Mouse (Mus musculus) limb, embryonic 11.5 days (tissue): ENCODE data around the gene Srrt. TPM values are rescaled to one million over a fixed set of nuclear protein-coding genes. Genes with fewer than 3 reads are reported as not detected.

ENCODE experiments used
- ATAC-seq: fragments of 200-750 bp; cut with Nextera tagmentation; 2 replicates; pipeline ENCODE4 v1.8.0; 2017; ENCODE audit warnings: low read depth; ENCODE audit not compliant: insufficient number of reproducible peaks, low FRiP score, low TSS enrichment
- DNase-seq: peaks from one replicate; pipeline ENCODE4 v3.0.0-alpha.2; 2015; ENCODE audit warnings: low spot score
- H3K27ac ChIP-seq: fragments of 300-500 bp; sonication (generic); replicated peaks from 2 replicates; pipeline ENCODE4 v1.5.1; 2014; ENCODE audit warnings: low read depth, mild to moderate bottlenecking, low read length
- H3K27me3 ChIP-seq: fragments of 300-500 bp; sonication (generic); 2 replicates; pipeline ENCODE4 v1.6.1; 2014; ENCODE audit warnings: mild to moderate bottlenecking, low read length, mixed read lengths; ENCODE audit not compliant: control insufficient read depth, insufficient read depth
- H3K36me3 ChIP-seq: fragments of 300-500 bp; sonication (generic); 2 replicates; pipeline ENCODE4 v1.6.1; 2014; ENCODE audit warnings: mild to moderate bottlenecking, low read length, moderate library complexity, mixed read lengths; ENCODE audit not compliant: control insufficient read depth, insufficient read depth
- H3K4me1 ChIP-seq: fragments of 300-500 bp; sonication (generic); 2 replicates; pipeline ENCODE4 v1.6.1; 2014; ENCODE audit warnings: low read length, mixed read lengths; ENCODE audit not compliant: control insufficient read depth, insufficient read depth
- H3K4me2 ChIP-seq: fragments of 300-500 bp; sonication (generic); 2 replicates; pipeline ENCODE4 v1.6.1; 2014; ENCODE audit warnings: low read depth, mild to moderate bottlenecking, moderate library complexity; ENCODE audit not compliant: severe bottlenecking
- H3K4me3 ChIP-seq: fragments of 300-500 bp; sonication (generic); 2 replicates; pipeline ENCODE4 v1.5.1; 2014; ENCODE audit warnings: low read depth, low read length
- H3K9ac ChIP-seq: fragments of 300-500 bp; sonication (generic); 2 replicates; pipeline ENCODE4 v1.6.1; 2014; ENCODE audit warnings: mild to moderate bottlenecking, low read length
- H3K9me3 ChIP-seq: fragments of 300-500 bp; sonication (generic); 2 replicates; pipeline ENCODE4 v1.6.1; 2016; ENCODE audit warnings: low read length; ENCODE audit not compliant: control insufficient read depth
- WGBS: fragments of 180-500 bp; shearing (Covaris S2); extraction: QIAGEN DNeasy Blood & Tissue Kit; methylation state at CpG from one replicate; pipeline ENCODE4 v1.1.7; 2014; 5-methylcytosine and 5-hydroxymethylcytosine counted together
- polyA plus RNA-seq: library from polyadenylated mRNA; unstranded; fragments of >200 nt; fragmentation: Nextera tagmentation; extraction: Ambion mirVana; gene quantifications from 2 replicates; pipeline ENCODE4 v1.2.1, GENCODE M21; 2014

Srrt gene
- polyA plus RNA-seq, 1 experiment from 2014 or later, result 175 TPM

DNA sequence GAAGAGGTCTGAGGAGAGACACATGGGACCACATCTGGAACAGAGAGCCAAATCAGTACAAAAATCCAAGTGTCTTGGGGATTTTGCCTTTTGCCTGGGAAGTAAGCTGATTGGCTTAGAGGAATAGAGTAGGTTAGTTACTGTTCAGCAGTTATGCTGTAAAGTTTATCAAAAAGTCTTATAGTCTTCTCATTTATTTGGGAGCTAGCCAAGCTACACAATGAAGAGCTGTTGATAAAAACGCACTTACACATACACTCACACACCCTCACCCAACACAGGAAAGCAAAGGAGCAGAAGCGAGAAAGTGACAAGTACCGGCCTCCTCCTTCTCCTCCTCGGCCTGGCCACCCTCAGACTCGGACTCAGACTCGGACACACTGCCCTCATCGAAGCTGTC is 8.2 kb downstream of the Srrt start:
- H3K36me3 ChIP-seq, result peaks cover 71% of the 10 kb centered on the region
- 94% methylated on average over 7 of the region's 7 CpGs for WGBS

DNA sequence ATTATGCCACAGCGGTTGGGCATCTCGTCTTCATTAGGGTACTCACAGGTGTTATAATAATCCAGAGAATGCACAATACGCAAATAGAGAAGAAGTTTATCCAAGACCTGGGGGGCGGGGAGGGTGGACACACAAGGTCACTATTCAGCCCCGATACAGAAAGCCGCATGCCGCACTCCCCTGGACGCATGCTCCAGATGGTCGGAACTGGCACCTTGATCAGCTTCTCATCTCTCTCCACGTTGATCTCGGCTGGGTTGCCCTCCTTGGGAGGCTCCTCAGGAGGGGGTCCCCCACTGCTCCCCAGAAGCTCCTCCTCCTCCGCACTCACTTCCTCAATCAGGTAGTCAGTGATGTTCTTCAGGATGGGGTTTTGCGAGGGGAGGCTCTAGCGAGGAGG is 10.3 kb downstream of the Srrt start:
- no peak overlapping the region for H3K9ac ChIP-seq
- peaks cover 12% of the 10 kb centered on the region for H3K4me1 ChIP-seq
- H3K36me3 ChIP-seq, result peaks cover 61% of the 10 kb centered on the region
- no peak overlapping the region for H3K4me2 ChIP-seq
- no peak overlapping the region for H3K4me3 ChIP-seq
- WGBS, result 90% methylated on average over 14 of the region's 14 CpGs
- H3K27ac ChIP-seq, result no peak overlapping the region
- H3K9me3 ChIP-seq, result no peaks in the 10 kb centered on the region
- ATAC-seq (no peak), DNase-seq (no peak)
- H3K27me3 ChIP-seq, result peaks cover 5% of the 10 kb centered on the region

More for the DNA sequence above, 8.2 kb downstream of the Srrt start:
- DNase-seq (no peak), ATAC-seq (no peak)
- no peak overlapping the region for H3K4me2 ChIP-seq
- no peaks in the 10 kb centered on the region for H3K9me3 ChIP-seq
- H3K4me1 ChIP-seq, result peaks cover 10% of the 10 kb centered on the region
- no peaks in the 10 kb centered on the region for H3K27me3 ChIP-seq
- H3K27ac ChIP-seq, result no peak overlapping the region
- no peak overlapping the region for H3K9ac ChIP-seq
- no peak overlapping the region for H3K4me3 ChIP-seq

DNA sequence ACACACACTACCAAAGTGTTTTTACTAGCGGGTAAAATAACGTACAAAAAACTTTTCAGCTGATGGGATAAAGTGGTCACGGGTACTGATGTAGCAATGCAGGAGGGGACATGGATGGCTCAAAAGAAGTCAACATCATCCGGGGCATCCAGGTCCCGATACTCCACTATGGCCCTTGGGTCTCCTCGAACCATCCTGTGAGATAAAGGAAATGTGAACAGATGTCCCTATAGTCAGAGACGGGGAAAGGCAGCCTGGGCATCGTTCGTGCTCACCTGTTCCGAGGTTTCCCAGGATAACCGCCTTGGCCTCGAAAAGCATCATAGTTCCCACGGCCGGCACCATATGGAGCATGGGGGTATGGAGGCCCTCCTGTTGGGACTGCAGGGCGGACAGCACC is 11.8 kb downstream of the Srrt start:
- Histone ChIP-seq H3K9me3 (no peaks in the 10 kb centered on the region), H3K4me1 (peaks cover 12% of the 10 kb centered on the region), H3K27me3 (peaks cover 13% of the 10 kb centered on the region), H3K36me3 (peaks cover 50% of the 10 kb centered on the region), H3K4me3 (peak overlapping the region; percentile 10; the same call in 1 of the 2 replicates), H3K27ac (no peak overlapping the region), H3K4me2 (no peak overlapping the region), H3K9ac (no peak overlapping the region)
- DNase-seq (no peak), ATAC-seq (no peak)
- WGBS, result 93% methylated on average over 15 of the region's 15 CpGs

DNA sequence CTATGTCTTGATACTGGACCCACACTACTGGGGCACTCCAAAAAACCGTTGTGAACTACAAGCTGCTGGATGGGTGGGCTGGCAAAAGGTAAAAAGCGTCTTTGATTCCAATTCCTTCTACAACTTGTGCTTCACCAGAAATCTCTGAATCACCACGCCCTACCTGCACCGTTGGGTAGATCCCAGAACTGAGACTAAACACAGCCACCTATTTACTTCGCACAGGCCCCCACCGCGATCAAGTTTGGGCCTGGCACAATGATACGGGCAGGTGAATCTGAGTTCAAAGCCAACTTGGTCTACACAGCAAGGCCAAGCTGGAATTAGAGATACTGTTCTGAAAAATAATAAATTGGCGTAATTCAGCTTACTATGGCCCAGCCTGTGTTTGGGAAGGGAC is 12.2 kb downstream of the Srrt start:
- Histone ChIP-seq H3K27me3 (peaks cover 17% of the 10 kb centered on the region), H3K9ac (peak overlapping the region; percentile 75; the same call in 1 of the 2 replicates), H3K36me3 (peaks cover 46% of the 10 kb centered on the region), H3K4me2 (peak overlapping the region; percentile 95; the same call in 1 of the 2 replicates), H3K4me3 (peak overlapping the region; percentile 46), H3K9me3 (no peaks in the 10 kb centered on the region), H3K27ac (peak overlapping the region; percentile 70; the same call in 1 of the 2 replicates), H3K4me1 (peaks cover 12% of the 10 kb centered on the region)
- DNase-seq (no peak), ATAC-seq (no peak)
- WGBS, result 81% methylated on average over 9 of the region's 9 CpGs

DNA sequence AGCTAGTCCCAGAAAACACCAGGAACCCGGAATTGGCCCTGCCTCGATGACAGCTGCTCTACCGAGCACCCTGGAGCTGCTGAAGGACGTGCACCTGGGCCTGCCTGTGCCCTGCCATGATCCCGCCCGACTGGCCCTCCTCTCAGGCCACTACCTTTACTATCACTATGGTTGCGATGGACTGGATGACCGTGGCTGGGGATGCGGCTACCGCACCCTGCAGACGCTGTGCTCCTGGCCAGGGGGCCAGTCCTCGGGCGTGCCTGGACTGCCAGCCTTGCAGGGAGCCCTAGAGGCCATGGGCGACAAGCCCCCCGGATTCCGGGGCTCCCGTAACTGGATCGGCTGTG is 12.8 kb downstream of the Srrt start:
- H3K27ac ChIP-seq, result peak overlapping the region; percentile 70
- H3K4me1 ChIP-seq, result peaks cover 12% of the 10 kb centered on the region
- ATAC-seq (peak; percentile 55), DNase-seq (no peak)
- H3K4me3 ChIP-seq, result peak overlapping the region; percentile 46
- no peaks in the 10 kb centered on the region for H3K9me3 ChIP-seq
- peak overlapping the region; percentile 95 for H3K4me2 ChIP-seq
- H3K9ac ChIP-seq, result peak overlapping the region; percentile 75
- peaks cover 40% of the 10 kb centered on the region for H3K36me3 ChIP-seq
- 7% methylated on average over 18 of the region's 18 CpGs for WGBS
- H3K27me3 ChIP-seq, result peaks cover 23% of the 10 kb centered on the region

DNA sequence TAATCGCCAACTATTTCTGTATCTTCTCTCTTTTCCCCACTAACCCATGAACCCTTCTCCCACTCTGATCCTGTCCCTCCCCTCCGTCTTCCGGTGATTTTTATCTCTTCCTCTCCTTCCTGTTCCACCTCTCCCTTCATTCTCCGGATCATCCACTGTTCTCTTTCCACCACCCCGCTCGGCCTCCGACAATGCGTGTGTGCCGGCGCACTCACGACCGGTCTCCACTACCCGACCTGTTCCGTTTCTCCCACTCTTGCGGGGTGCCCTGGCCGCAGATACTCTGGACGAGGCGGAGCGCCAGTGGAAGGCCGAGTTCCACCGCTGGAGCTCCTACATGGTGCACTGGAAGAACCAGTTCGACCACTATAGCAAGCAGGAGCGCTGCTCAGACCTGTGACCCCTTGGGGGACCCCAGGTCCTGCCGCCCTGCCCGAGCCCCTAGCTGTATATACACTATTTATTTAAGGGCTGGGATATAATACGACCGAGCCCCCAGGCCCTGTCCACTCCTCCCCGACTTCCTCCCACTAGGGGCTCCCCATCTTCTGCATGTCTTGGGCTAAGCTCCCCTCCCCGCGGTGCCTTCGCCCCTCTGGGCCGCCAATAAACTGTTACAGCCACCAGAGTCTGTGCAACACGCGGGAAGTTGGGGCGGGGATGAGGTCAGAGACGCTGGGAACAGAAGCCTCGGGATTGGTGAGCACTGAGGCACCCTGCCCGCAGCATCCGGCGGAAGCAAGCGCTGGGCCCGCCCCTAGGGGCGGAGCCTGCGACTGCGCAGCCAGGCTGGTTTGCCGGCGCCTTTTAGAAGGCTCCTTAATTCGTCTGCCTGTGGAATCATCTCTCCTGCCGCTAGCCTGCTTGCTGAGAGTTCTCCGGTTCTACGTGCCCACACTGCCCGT is 13.4 kb downstream of the Srrt start, which contains the start of gene Ufsp1:
Gene Ufsp1 (plus strand): TSS at position 791 of the 905 bp plus-strand sequence.
- H3K9ac ChIP-seq, result peak within 1 kb of the TSS; percentile 75
- H3K36me3 ChIP-seq, result peaks cover 34% of the 10 kb centered on the region
- H3K9me3 ChIP-seq, result no peaks in the 10 kb centered on the region
- peak within 1 kb of the TSS; percentile 70 for H3K27ac ChIP-seq
- H3K4me2 ChIP-seq, result peak within 1 kb of the TSS; percentile 95
- peaks cover 29% of the 10 kb centered on the region for H3K27me3 ChIP-seq
- H3K4me3 ChIP-seq, result peak within 1 kb of the TSS; percentile 46
- H3K4me1 ChIP-seq, result peaks cover 12% of the 10 kb centered on the region
- under 1% methylated on average over 52 of the region's 52 CpGs for WGBS
- DNase-seq (peak; percentile 94), ATAC-seq (peak; percentile 93)

DNA sequence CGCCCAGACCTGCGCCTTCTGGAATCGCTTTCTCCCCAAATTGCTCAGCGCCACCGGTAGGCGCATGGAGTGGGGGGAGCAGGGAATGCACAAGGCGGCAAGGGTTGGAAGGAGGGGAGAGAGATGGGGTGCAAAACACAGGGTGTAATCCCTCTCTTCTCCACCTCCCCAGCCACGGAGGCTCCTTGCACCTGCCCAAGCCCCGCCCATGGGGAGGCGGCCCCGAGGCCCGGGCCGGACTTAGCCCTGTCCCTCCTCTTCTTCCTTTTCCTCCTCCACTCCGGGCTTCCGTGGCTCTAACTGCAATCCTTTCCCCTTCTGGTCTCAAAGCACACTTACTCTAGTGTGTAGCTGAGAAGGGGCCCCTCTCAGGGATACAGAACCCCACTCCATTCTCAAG is 14.2 kb downstream of the Srrt start:
- no peaks in the 10 kb centered on the region for H3K9me3 ChIP-seq
- H3K4me2 ChIP-seq, result peak overlapping the region; percentile 95
- H3K36me3 ChIP-seq, result peaks cover 29% of the 10 kb centered on the region
- WGBS, result under 1% methylated on average over 15 of the region's 15 CpGs
- peak; percentile 72 for DNase-seq
- H3K9ac ChIP-seq, result peak overlapping the region; percentile 66; the same call in 1 of the 2 replicates
- ATAC-seq, result no peak
- peaks cover 17% of the 10 kb centered on the region for H3K4me1 ChIP-seq
- H3K27ac ChIP-seq, result no peak overlapping the region
- H3K27me3 ChIP-seq, result peaks cover 36% of the 10 kb centered on the region
- peak overlapping the region; percentile 46 for H3K4me3 ChIP-seq

DNA sequence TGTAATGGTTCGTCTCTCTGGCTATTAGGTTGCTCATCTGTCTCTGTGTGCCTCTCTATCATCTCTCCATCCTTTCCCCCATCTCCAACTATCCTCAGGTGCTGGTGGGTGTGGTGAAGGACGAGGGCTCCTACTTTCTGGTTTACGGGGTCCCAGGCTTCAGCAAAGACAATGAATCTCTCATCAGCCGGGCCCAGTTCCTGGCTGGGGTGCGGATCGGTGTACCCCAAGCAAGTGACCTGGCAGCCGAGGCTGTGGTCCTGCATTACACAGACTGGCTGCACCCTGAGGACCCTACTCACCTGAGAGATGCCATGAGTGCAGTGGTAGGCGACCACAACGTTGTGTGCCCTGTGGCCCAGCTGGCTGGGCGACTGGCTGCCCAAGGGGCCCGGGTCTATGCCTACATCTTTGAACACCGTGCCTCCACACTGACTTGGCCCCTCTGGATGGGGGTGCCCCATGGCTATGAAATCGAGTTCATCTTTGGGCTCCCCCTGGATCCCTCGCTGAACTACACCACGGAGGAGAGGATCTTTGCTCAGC is 16.0 kb downstream of the Srrt start:
- peaks cover 13% of the 10 kb centered on the region for H3K36me3 ChIP-seq
- H3K9me3 ChIP-seq, result no peaks in the 10 kb centered on the region
- H3K27ac ChIP-seq, result no peak overlapping the region
- no peak for DNase-seq
- H3K4me1 ChIP-seq, result peaks cover 28% of the 10 kb centered on the region
- H3K27me3 ChIP-seq, result peaks cover 51% of the 10 kb centered on the region
- ATAC-seq, result no peak
- no peak overlapping the region for H3K9ac ChIP-seq
- no peak overlapping the region for H3K4me3 ChIP-seq
- no peak overlapping the region for H3K4me2 ChIP-seq
- WGBS, result 76% methylated on average over 15 of the region's 15 CpGs
